Mouse (Mus musculus): ENCODE measurements around the gene Rpia.

Gene Rpia

GRCm38 (mm10) chr6:70805267-70805666, 13.2 kb upstream of the Rpia start:
- in situ Hi-C loops (cut with MboI, MseI) = no loop called here

GRCm38 (mm10) chr6:70804632-70805031, 12.6 kb upstream of the Rpia start:
- in situ Hi-C loops (cut with MboI, MseI) = no loop called here

GRCm38 (mm10) chr6:70797581-70798251, 5.7 kb upstream of the Rpia start:
- in situ Hi-C loops (cut with MboI, MseI) = no loop called here

- in situ Hi-C loops (cut with MboI, MseI) = no loop called here
Measured at GRCm38 (mm10) chr6:70796940-70797339, 4.9 kb upstream of the Rpia start.

- in situ Hi-C loops (cut with MboI, MseI) = no loop called here
Measured at GRCm38 (mm10) chr6:70792644-70793043, 612 bp upstream of the Rpia start.

- in situ Hi-C loops (cut with MboI, MseI) = no loop called here
Measured at GRCm38 (mm10) chr6:70790852-70791761, 925 bp downstream of the Rpia start.

GRCm38 (mm10) chr6:70790034-70790650, 1.9 kb downstream of the Rpia start:
- in situ Hi-C loops (cut with MboI, MseI) = no loop called here

- in situ Hi-C loops (cut with MboI, MseI) = no loop called here
Measured at GRCm38 (mm10) chr6:70789134-70789533, 2.9 kb downstream of the Rpia start.

GRCm38 (mm10) chr6:70787524-70787923, 4.5 kb downstream of the Rpia start:
- in situ Hi-C loops (cut with MboI, MseI) = no loop called here

GRCm38 (mm10) chr6:70785852-70786251, 6.2 kb downstream of the Rpia start:
- in situ Hi-C loops (cut with MboI, MseI) = no loop called here

GRCm38 (mm10) chr6:70784811-70785210, 7.2 kb downstream of the Rpia start:
- in situ Hi-C loops (cut with MboI, MseI) = no loop called here

GRCm38 (mm10) chr6:70781336-70781735, 10.7 kb downstream of the Rpia start:
- in situ Hi-C loops (cut with MboI, MseI) = no loop called here

- in situ Hi-C loops (cut with MboI, MseI) = no loop called here
Measured at GRCm38 (mm10) chr6:70774372-70774771, 17.7 kb downstream of the Rpia start.

GRCm38 (mm10) chr6:70773769-70774168, 18.3 kb downstream of the Rpia start:
- in situ Hi-C loops (cut with MboI, MseI) = no loop called here

GRCm38 (mm10) chr6:70768769-70769168, 23.3 kb downstream of the Rpia start:
- in situ Hi-C loops (cut with MboI, MseI) = loop anchor here (10.0 kb wide), 1 partner anchor 54 kb away; no protein-coding TSS in a partner anchor

- in situ Hi-C loops (cut with MboI, MseI) = loop anchor here (10.0 kb wide), 1 partner anchor 50 kb away; no protein-coding TSS in a partner anchor
Measured at GRCm38 (mm10) chr6:70765076-70765475, 27.0 kb downstream of the Rpia start.

GRCm38 (mm10) chr6:70764551-70764950, 27.5 kb downstream of the Rpia start:
- in situ Hi-C loops (cut with MboI, MseI) = loop anchor here (10.0 kb wide), 1 partner anchor 50 kb away; no protein-coding TSS in a partner anchor

GRCm38 (mm10) chr6:70763881-70764280, 28.2 kb downstream of the Rpia start:
- in situ Hi-C loops (cut with MboI, MseI) = loop anchor here (10.0 kb wide), 1 partner anchor 49 kb away; no protein-coding TSS in a partner anchor

GRCm38 (mm10) chr6:70762659-70763058, 29.4 kb downstream of the Rpia start:
- in situ Hi-C loops (cut with MboI, MseI) = loop anchor here (10.0 kb wide), 1 partner anchor 48 kb away; no protein-coding TSS in a partner anchor

- in situ Hi-C loops (cut with MboI, MseI) = loop anchor here (10.0 kb wide), 1 partner anchor 46 kb away; no protein-coding TSS in a partner anchor
Measured at GRCm38 (mm10) chr6:70760951-70761350, 31.1 kb downstream of the Rpia start.

GRCm38 (mm10) chr6:70754833-70755232, 37.2 kb downstream of the Rpia start:
- in situ Hi-C loops (cut with MboI, MseI) = no loop called here

GRCm38 (mm10) chr6:70752351-70752750, 39.7 kb downstream of the Rpia start:
- in situ Hi-C loops (cut with MboI, MseI) = no loop called here

Measured in T-helper 2 cell (primary cell).